Mouse (Mus musculus) ovary, postnatal 10 days (tissue): ENCODE measurements around the gene Rictor.
"Not testable (repeated sequence)": the region's sequence is repeated elsewhere in the genome, so short reads cannot be mapped to it uniquely, and the experiment has no call there.

Experiments used
- DNase-seq: peaks from one replicate; pipeline ENCODE4 v3.0.0; 2022; ENCODE audit warnings: low spot score

Gene Rictor

DNA sequence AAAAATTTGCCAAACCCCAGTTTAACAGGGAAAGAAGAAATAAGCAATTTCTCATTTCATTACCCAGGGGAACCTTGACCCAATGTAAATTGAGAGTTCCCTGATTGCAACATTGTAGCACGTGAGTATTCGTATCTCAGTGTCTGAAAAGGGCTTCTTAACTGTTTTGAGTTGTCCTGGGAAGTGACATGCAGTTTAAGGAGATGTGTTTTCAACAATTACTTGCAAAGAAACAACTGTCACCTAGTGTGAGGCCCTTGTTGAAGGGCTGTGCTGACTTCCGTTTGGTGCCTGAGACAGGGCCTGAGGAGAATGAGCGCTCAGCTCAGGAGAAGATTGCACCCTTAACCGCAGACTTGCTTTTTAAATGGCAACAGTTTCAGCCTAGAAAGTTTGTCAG lies 24.9 kb downstream of the Rictor start:
- no peak for DNase-seq

DNA sequence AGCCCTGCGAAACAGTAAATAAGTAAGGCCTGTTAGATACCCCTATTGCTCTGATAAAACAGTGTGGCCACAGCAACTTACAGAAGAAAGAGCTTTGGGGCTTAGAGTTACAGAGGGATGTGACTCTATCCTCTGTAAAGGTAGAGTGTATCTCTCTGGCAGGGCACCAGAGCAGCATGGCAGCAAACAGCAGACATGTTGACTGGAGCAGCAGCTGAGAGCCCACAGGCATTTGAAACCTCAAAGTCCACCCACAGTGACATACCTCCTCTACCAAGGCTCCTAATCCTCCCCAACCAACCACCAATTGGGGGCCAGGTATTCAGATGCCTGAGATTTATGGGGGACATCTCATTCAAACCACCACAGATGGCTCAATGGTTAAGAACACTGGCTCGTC lies 31.0 kb downstream of the Rictor start:
- no peak for DNase-seq

DNA sequence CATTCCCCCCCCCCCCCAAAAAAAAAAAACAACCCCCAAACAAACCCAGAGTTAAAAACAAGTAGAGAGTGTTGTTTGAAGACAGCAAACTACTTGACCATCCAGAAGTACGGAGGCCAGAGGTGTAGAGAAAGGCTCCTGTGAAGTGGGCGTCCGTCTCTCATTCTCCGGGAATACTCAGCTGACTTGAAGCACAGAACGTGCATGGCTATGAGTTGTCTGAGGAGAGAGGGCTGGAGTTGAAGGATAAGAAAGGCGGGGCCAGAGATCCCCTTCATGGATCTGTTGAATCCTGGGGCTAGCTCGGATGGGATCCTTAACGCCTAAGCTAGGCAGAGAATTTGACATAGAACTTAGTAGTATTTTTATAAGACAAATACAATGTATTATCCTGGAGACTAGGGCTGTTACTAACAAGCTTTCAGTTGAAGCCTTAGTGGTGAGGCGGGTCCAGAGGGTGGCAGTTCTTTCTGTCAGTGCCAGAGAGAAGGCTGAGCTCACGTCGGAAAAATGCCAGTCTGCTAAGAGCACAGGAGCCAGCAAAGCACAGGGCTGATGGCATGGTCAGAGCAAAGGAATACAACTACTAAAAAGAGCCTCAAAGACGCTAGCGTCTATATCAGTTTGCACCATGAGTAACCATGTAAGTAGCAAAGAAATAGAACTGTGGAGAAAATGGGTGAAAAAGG lies 34.3 kb downstream of the Rictor start:
- no peak for DNase-seq

DNA sequence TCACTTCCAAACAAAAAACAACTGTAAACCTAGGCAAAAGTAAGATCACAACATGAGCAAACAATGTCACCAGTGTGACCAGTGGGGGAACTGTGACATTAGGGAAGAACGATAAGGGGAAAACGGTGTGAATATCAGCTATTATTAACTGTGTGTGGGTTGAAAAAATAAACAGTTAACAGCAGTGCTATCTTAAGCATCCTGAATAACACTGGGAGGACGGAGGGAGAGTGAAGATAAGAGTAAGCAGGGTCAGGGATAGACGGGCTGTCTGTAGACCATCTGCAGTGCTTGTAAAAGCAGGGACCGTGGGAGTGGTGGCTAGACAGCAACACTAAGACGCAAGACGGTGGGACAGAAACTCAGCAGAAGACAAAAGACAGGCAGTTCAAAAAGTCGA lies 35.5 kb downstream of the Rictor start:
- no peak for DNase-seq

DNA sequence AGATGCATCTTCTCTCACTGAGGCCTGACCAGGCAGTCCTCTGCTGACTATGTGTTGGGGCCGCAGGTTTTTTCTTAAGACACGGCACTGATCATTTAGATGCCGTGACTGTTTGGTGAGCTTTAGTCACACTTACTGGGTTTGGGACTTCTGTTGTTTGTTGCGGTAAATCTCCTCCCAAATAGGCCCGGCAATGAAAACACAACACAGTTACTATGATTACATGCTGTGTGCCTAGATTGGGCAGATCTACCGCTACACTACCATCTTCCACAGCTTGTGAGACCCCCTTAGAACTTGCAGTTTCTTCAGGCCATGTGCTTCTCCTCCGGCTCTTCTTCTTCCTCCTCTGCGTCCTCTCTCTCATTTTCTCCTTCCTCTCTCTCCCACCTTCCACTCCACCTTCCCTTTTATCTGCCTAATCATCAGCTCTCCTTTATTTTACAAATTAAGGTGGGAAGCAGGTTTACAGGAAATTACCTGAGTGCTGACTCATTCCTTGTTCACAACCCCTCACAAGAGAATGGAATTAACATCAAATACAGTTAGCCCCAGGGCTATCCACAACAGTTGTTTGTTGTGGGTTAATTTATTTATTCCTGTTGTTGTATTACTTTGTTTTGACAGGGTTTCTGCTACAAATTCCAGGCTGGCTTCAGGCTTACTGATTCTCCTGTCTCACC lies 38.3 kb downstream of the Rictor start:
- not testable (repeated sequence) for DNase-seq

DNA sequence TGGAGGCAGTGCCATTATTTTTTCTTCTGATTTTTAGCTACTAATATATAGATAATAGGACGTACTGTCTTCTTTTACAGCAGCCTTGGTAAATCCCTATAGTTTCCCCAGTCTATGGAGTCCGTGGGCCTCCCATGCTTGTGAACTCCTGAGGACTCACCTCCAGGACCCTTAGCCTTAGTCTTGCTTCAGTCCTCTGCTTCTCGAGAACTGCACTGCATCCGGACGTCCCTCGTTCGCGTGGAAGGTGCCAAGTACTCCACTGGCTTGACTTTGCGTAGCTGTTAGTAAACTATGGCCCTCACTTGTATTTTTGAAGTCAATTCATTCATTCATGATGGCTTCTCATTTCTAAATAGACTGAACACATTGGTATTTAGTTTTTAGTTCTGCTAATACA lies 38.8 kb downstream of the Rictor start:
- no peak for DNase-seq

DNA sequence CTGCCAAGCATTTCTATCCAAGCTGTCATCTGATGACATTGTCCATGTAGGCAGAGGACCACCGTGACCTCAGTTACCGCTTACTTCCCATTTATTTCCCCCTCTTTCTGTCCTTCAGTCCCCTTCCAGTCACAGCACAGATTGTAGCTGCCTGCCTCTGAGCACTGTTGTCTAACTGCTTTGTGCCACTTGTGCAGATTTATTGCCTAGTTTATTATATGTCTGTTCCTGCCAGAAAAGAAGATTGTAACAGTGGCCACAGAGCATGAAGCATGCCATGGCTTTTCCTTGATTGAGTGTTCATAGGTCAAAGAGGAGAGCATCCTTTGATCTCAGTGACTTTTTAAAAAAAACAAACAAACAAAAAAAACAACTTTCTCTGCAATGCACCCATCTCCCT lies 46.2 kb downstream of the Rictor start:
- DNase-seq: no peak

DNA sequence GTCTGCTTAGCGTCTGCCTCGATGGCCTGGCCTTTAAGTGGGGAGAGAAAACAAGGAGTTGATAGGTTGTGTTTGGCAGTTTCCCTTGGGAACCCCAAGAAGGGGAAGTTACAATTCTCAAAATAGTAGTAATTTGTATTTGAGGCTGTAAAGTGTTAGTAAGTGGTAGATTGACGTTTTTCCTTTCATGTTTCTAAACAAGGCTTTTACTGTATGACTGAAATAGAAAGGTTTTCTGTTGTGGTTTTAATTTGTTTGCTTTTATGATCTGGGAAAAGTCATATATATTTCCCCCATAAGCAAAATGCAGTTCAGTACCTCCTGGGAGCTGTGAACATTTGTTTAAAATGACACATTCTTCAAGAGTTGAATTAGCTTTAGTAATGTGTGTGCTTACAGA lies 64.1 kb downstream of the Rictor start:
- DNase-seq: no peak

DNA sequence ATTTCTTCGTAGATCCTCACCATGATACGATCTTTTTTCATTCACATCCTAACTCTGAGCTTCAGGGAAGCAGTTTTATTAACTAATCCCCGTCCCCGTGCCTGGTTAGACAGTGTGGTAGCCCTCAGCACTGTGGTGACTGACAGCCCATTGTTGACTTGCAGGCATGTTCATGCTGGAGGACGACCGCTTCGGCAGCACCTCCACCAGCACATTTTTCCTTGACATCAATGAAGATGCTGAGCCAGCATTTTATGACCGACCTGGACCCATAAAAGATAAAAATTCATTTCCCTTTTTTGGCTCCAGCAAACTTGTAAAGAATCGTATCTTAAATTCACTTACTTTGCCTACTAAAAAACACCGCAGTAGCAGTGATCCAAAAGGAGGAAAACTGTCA lies 78.0 kb downstream of the Rictor start:
- no peak for DNase-seq

DNA sequence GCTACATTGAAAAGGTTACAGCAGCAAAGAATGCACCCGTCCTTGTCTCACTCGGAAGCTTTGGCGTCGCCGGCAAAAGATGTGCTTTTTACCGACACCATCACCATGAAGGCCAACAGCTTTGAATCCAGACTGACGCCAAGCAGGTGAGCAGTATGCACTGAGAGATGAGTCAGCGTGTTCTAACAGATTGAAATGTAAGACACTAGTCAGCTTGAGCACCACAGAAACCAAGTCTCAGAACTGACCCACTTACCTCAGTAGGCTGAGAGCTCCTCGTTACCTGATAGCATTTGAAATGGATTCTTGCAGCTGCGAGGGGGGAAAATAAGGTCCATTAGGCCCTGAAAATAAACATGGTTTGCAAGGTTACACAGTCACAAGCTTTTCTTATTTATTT lies 79.1 kb downstream of the Rictor start:
- DNase-seq: no peak

DNA sequence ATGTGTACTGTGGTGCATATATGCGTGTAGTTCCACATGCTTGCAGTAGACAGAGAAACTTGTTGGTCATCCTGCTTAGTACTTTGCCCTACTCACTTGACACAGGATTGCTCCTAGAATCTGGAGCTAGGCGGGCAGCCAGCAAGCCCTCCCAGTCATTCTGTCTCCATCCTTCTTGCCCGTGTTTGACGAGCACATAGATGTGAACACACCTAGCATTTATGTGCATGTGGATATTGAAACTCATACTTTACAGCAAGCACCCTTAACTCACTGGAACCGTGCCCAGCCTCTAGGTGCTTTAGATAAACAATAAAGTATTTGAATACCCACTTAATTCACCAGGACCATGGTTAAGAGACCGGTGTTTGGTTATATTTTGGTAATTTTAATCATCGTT lies 81.8 kb downstream of the Rictor start:
- no peak for DNase-seq

DNA sequence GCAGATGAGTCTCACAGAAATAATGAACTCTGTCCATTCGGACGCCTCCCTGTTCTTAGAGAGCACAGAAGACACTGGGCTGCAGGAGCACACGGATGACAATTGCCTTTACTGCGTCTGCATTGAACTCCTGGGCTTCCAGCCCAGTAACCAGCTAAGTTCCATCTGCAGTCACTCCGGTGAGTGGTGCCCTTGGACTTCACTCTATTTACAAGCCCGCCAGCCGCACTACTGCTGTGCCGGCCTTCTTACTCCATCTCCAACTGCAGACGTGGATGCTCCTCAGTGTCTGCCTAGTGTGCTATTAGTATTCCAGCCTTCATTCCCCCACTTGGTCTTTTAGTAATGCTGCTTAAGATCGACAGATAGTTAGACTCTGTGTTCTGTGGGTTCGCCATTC lies 83.5 kb downstream of the Rictor start:
- DNase-seq: no peak

DNA sequence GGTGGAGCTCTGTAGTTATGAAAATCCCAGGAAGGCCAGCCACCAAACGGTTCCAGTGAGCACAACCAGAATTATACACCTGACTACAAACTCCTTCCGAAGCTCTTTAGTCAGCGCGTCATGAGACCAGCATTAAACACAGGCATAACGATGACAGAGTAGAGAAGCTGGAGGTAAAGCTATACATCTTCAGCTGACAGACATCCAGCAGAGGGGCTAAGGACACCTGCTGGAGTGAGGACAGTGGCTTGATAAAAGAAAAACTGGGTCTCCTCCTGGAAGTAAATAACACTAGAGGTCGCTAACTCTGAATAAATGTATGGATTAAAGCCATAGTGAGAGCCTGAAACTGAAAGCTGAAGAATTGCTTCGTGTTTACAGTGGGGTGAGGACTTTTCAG lies 84.7 kb downstream of the Rictor start:
- no peak for DNase-seq

DNA sequence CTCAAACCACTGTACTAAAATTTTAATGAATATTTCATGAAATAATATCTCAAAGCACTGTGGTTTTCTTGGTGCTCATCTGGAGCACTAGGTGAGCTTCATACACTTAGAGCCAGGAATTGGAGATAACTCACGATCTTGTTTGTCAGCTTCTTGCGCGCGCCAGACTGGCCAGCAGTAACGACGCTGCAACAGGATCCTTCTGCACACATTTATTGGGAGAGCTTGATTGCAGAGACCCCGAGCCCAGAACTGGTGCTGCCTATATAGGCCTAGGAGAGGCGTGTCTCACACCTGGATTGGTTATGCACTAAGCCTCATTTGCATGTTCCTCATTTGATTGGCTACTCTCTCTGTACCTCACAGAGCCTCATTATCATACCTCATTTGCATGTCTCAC lies 93.0 kb downstream of the Rictor start:
- not testable (repeated sequence) for DNase-seq

DNA sequence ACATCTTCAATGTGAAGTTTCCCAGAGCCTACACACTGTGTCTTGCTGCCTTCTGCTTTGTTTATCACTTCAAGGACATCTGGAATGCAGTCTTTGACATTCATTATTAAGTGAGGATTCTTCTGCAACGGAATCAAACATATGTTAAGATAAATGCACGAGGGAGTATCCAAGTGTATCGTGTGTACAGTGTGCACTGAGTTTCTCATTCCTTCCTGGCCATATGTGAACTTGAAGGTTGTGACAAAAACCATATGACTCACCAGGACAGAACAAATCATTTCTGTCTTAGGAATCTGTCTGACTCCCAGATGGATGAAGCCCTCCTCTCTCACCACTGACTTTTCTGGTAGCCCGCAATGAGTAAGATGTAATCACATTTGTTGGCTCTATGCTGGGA lies 107.6 kb downstream of the Rictor start:
- DNase-seq: no peak

DNA sequence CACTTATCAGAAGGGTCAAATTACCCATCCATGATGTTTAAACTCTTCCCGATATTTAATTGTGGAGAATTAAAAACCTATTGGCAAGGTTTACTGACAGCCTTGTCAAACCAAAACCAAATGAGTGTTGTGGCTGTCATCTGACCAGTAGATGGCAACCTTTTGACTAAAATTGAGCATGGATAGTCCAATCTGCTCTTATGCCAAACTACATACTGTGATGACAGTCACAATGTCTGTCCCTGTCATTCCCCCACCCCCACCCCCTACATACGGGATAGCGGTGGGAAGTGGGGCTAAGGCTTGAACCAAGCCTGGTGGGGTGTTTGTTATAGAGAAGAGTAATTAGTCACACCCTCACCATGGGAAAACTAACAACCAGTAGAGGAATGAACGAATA lies 132.0 kb downstream of the Rictor start:
- DNase-seq: no peak

DNA sequence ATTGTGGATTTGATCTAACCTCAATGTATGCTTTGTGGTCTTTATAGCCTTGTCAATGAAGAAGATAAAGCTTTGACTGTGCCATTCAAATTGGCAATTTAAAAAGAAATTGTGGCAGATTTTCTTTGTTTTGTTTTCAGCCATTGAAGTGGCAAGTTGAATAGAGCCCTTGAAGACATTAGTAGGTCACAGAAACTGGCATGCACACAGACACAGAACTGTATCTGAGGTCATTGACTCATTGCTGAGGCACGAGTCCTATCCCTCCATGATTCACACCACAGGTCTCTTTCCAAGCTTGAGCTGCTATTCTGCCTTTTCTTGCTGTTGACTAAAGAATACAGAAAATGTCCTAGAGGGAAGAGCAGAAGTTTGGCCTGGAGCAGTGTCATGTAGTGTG lies 141.7 kb downstream of the Rictor start:
- no peak for DNase-seq
